Mouse (Mus musculus): ENCODE data around the gene Zfp36l2. TPM values are rescaled to one million over a fixed set of nuclear protein-coding genes. Genes with fewer than 3 reads are reported as not detected.

Zfp36l2 gene
- polyA plus RNA-seq, 1 experiment = 5.4 TPM

DNA sequence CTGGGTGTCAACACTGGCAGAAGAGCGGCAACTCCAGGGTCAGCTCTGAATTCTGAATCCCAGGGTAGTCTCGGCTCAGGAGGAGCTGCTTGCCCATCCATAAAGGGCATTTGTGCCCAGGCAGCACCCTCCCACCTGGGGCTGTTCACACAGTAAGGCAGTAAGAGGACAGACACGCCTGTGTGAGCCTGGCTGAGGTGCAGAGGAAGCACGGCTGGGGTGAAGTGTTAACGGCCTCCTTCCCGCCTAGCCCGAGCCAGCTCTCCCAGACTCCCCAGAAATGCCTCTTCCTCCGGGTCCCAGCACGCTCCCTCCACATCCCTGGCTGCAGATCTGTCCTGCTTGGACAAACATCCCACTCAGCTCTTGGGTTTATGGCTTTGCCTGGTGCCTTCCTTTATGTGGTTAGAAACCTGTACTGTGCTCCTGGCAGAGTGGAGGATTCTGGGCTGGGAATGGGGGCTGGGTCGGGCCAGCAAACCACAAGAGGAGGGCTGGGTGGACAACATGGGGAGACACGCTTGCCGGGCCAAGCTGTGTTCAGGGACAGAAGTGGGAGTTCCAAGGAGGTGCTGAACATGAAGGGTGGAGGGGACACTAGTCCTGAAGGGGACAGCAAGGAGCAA is 44.4 kb downstream of the Zfp36l2 start:
- TF ChIP-seq CTCF (IDR thresholded peaks at IDR 0.05; ENCODE audit: control insufficient read depth, insufficient read depth, insufficient replicate concordance, low read depth, low read length) = no peak
- no peak for TF ChIP-seq POLR2A (IDR thresholded peaks at IDR 0.05; ENCODE audit: control insufficient read depth, low read depth, low read length)
- Histone ChIP-seq H3K27ac (ENCODE audit: control insufficient read depth, insufficient read depth, low read depth, low read length) (no peak overlapping the region), H3K4me1 (ENCODE audit: control insufficient read depth, insufficient read depth, low read length) (no peaks in the 10 kb centered on the region; the same call in 1 of the 2 replicates), H3K27me3 (ENCODE audit: control insufficient read depth, insufficient read depth, low read length) (no peaks in the 10 kb centered on the region), H3K4me3 (ENCODE audit: control insufficient read depth, low read depth, low read length) (no peak overlapping the region), H3K36me3 (ENCODE audit: control insufficient read depth, insufficient read depth, low read length) (no peaks in the 10 kb centered on the region)

GRCm38 (mm10) chr17:84141691-84142090 is 46.1 kb downstream of the Zfp36l2 start:
- Histone ChIP-seq H3K27ac (ENCODE audit: control insufficient read depth, insufficient read depth, low read depth, low read length) (no peak overlapping the region), H3K4me1 (ENCODE audit: control insufficient read depth, insufficient read depth, low read length) (no peaks in the 10 kb centered on the region; the same call in 1 of the 2 replicates), H3K36me3 (ENCODE audit: control insufficient read depth, insufficient read depth, low read length) (no peaks in the 10 kb centered on the region), H3K27me3 (ENCODE audit: control insufficient read depth, insufficient read depth, low read length) (no peaks in the 10 kb centered on the region), H3K4me3 (ENCODE audit: control insufficient read depth, low read depth, low read length) (no peak overlapping the region)
- TF ChIP-seq POLR2A (IDR thresholded peaks at IDR 0.05; ENCODE audit: control insufficient read depth, low read depth, low read length) = no peak
- no peak for TF ChIP-seq CTCF (IDR thresholded peaks at IDR 0.05; ENCODE audit: control insufficient read depth, insufficient read depth, insufficient replicate concordance, low read depth, low read length)

DNA sequence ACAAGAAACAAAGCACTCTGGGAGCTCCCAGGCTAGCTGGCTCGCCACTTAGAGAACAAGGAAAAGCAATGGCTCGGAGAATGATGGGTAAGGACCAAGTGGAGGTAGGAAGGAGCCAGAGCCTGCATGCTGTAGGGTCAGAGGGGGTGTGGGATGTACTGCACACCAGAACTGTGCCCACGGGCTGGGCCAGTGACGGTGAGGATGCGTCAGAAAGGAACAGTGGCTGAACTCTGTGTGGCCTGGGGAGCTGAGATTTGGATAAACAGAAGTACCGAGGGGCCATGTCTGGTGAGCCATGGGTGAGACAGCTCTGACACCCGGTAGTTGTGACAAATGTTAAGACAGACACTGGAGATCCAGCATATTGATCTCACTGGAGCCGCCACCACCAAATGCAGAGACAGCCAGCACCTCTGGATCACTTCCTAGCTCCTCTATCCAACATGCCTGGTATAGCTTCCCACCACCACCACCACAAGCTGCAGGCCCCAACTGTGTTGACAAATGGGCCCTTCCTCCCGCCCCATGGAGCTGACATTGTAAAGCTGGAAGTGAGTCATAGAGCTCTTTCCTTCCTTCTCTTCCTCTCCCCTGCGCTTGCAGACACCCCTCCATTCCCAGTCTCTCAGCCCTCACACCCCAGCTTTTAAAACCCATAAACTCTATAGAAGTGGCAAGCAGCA is 46.8 kb downstream of the Zfp36l2 start:
- Histone ChIP-seq H3K27me3 (ENCODE audit: control insufficient read depth, insufficient read depth, low read length) (no peaks in the 10 kb centered on the region), H3K4me1 (ENCODE audit: control insufficient read depth, insufficient read depth, low read length) (no peaks in the 10 kb centered on the region; the same call in 1 of the 2 replicates), H3K4me3 (ENCODE audit: control insufficient read depth, low read depth, low read length) (no peak overlapping the region), H3K36me3 (ENCODE audit: control insufficient read depth, insufficient read depth, low read length) (no peaks in the 10 kb centered on the region), H3K27ac (ENCODE audit: control insufficient read depth, insufficient read depth, low read depth, low read length) (no peak overlapping the region)
- TF ChIP-seq POLR2A (IDR thresholded peaks at IDR 0.05; ENCODE audit: control insufficient read depth, low read depth, low read length) (no peak), CTCF (IDR thresholded peaks at IDR 0.05; ENCODE audit: control insufficient read depth, insufficient read depth, insufficient replicate concordance, low read depth, low read length) (no peak)

GRCm38 (mm10) chr17:84137393-84138171 is 50.2 kb downstream of the Zfp36l2 start:
- Histone ChIP-seq H3K27ac (ENCODE audit: control insufficient read depth, insufficient read depth, low read depth, low read length) (no peak overlapping the region), H3K36me3 (ENCODE audit: control insufficient read depth, insufficient read depth, low read length) (no peaks in the 10 kb centered on the region), H3K4me3 (ENCODE audit: control insufficient read depth, low read depth, low read length) (no peak overlapping the region), H3K27me3 (ENCODE audit: control insufficient read depth, insufficient read depth, low read length) (no peaks in the 10 kb centered on the region), H3K4me1 (ENCODE audit: control insufficient read depth, insufficient read depth, low read length) (no peaks in the 10 kb centered on the region; the same call in 1 of the 2 replicates)
- TF ChIP-seq CTCF (IDR thresholded peaks at IDR 0.05; ENCODE audit: control insufficient read depth, insufficient read depth, insufficient replicate concordance, low read depth, low read length) (no peak), POLR2A (IDR thresholded peaks at IDR 0.05; ENCODE audit: control insufficient read depth, low read depth, low read length) (no peak)

DNA sequence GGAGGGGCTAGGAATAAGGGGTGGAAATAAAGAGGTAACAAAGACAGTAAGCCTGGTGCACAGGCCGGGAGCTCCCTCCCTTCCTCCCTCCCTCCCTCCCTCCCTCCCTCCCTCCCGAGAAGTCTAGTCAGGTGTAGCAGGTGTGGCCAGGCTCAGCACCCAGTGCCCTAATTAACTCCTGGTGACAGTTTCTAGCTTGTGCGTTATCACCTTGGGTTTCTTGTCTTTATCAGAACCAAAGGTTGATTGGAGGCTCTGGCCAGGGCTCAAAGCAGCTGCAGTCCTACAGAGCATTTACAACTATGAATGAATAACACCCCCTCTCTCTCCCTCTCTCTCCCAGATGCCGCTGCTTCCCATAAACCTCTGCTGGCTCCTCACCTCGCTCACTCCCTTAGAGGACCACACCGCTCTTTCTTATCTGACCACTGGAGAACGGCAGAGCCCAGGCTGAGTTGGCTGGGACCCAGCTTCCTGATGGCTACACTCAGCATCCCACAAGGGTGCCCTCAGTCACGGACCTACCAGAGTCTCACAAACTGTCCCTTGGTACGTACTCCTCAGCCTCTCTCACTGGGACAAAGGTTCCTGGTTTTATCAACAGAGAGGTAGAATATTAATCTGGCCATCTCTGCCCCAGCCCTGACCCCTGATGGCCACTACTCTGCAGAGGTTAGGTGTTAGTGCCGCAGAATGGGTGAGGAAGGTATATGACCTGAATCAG is 50.9 kb downstream of the Zfp36l2 start:
- no peak overlapping the region for H3K27ac ChIP-seq (ENCODE audit: control insufficient read depth, insufficient read depth, low read depth, low read length)
- no peaks in the 10 kb centered on the region for H3K27me3 ChIP-seq (ENCODE audit: control insufficient read depth, insufficient read depth, low read length)
- no peaks in the 10 kb centered on the region; the same call in 1 of the 2 replicates for H3K4me1 ChIP-seq (ENCODE audit: control insufficient read depth, insufficient read depth, low read length)
- TF ChIP-seq CTCF (IDR thresholded peaks at IDR 0.05; ENCODE audit: control insufficient read depth, insufficient read depth, insufficient replicate concordance, low read depth, low read length) (no peak), POLR2A (IDR thresholded peaks at IDR 0.05; ENCODE audit: control insufficient read depth, low read depth, low read length) (no peak)
- no peaks in the 10 kb centered on the region for H3K36me3 ChIP-seq (ENCODE audit: control insufficient read depth, insufficient read depth, low read length)
- H3K4me3 ChIP-seq (ENCODE audit: control insufficient read depth, low read depth, low read length) = no peak overlapping the region

GRCm38 (mm10) chr17:84136217-84136616 is 51.5 kb downstream of the Zfp36l2 start:
- TF ChIP-seq POLR2A (IDR thresholded peaks at IDR 0.05; ENCODE audit: control insufficient read depth, low read depth, low read length) (no peak), CTCF (IDR thresholded peaks at IDR 0.05; ENCODE audit: control insufficient read depth, insufficient read depth, insufficient replicate concordance, low read depth, low read length) (no peak)
- H3K27ac ChIP-seq (ENCODE audit: control insufficient read depth, insufficient read depth, low read depth, low read length) = no peak overlapping the region

More at GRCm38 (mm10) chr17:84136217-84136616, 51.5 kb downstream of the Zfp36l2 start:
- Histone ChIP-seq H3K4me3 (ENCODE audit: control insufficient read depth, low read depth, low read length) (no peak overlapping the region), H3K4me1 (ENCODE audit: control insufficient read depth, insufficient read depth, low read length) (no peaks in the 10 kb centered on the region; the same call in 1 of the 2 replicates), H3K27me3 (ENCODE audit: control insufficient read depth, insufficient read depth, low read length) (no peaks in the 10 kb centered on the region), H3K36me3 (ENCODE audit: control insufficient read depth, insufficient read depth, low read length) (no peaks in the 10 kb centered on the region)
